Mouse (Mus musculus) kidney, postnatal 0 days (tissue): ENCODE measurements around the gene Serpine2. TPM values are rescaled to one million over a fixed set of nuclear protein-coding genes. Genes with fewer than 3 reads are reported as not detected.

ENCODE experiments used
- ATAC-seq: fragments of 200-750 bp; cut with Nextera tagmentation; replicated peaks from 2 replicates; pipeline ENCODE4 v1.8.0; 2017; ENCODE audit warnings: low read depth, moderate number of reproducible peaks, moderate TSS enrichment, moderate library complexity; ENCODE audit not compliant: low FRiP score
- DNase-seq: peaks from one replicate; pipeline ENCODE4 v3.0.0-alpha.2; 2016; ENCODE audit warnings: low spot score
- H3K27ac ChIP-seq: fragments of 300-500 bp; sonication (generic); 2 replicates; pipeline ENCODE4 v1.5.1; 2014; ENCODE audit warnings: mild to moderate bottlenecking
- H3K27me3 ChIP-seq: fragments of 300-500 bp; sonication (generic); 2 replicates; pipeline ENCODE4 v1.6.1; 2014; ENCODE audit warnings: low read length, mixed read lengths; ENCODE audit not compliant: insufficient read depth
- H3K36me3 ChIP-seq: fragments of 300-500 bp; sonication (generic); 2 replicates; pipeline ENCODE4 v1.6.1; 2014; ENCODE audit warnings: low read length, mixed read lengths; ENCODE audit not compliant: insufficient read depth
- H3K4me1 ChIP-seq: fragments of 300-500 bp; sonication (generic); replicated peaks from 2 replicates; pipeline ENCODE4 v1.6.1; 2014; ENCODE audit warnings: antibody characterized with exemption, low read length, mixed read lengths; ENCODE audit not compliant: insufficient read depth
- H3K4me2 ChIP-seq: fragments of 300-500 bp; sonication (generic); 2 replicates; pipeline ENCODE4 v1.6.1; 2014; ENCODE audit warnings: mild to moderate bottlenecking, low read length, moderate library complexity, mixed read lengths
- H3K4me3 ChIP-seq: fragments of 300-500 bp; sonication (generic); replicated peaks from 2 replicates; pipeline ENCODE4 v1.5.1; 2014; ENCODE audit warnings: low read depth, low read length
- H3K9ac ChIP-seq: fragments of 300-500 bp; sonication (generic); 2 replicates; pipeline ENCODE4 v1.6.1; 2014; ENCODE audit warnings: low read depth, low read length
- H3K9me3 ChIP-seq: fragments of 300-500 bp; sonication (generic); replicated peaks from 2 replicates; pipeline ENCODE4 v1.6.1; 2016; ENCODE audit warnings: low read length, inconsistent platforms, mixed read lengths
- CTCF ChIP-seq: IDR thresholded peaks from 2 replicates; pipeline ENCODE4 v1.5.1; 2016; ENCODE audit warnings: antibody characterized with exemption, low read depth, mild to moderate bottlenecking, moderate library complexity
- WGBS: fragments of 180-500 bp; shearing (Covaris S2); extraction: QIAGEN DNeasy Blood & Tissue Kit; methylation state at CpG from one replicate; pipeline ENCODE4 v1.1.7; 2014; 5-methylcytosine and 5-hydroxymethylcytosine counted together
- polyA plus RNA-seq: library from polyadenylated mRNA; unstranded; fragments of >200 nt; fragmentation: Nextera tagmentation; extraction: Ambion mirVana; gene quantifications from 2 replicates; pipeline ENCODE4 v1.2.1, GENCODE M21; 2015

The Serpine2 gene
- polyA plus RNA-seq, 1 experiment from 2014 or later = 203 TPM

- H3K36me3 ChIP-seq = peaks cover 4% of the 10 kb centered on the region; the same call in 1 of the 2 replicates
- no peak overlapping the region for H3K4me2 ChIP-seq
- H3K9ac ChIP-seq = no peak overlapping the region
- ATAC-seq (no peak), DNase-seq (no peak)
- no peaks in the 10 kb centered on the region for H3K4me1 ChIP-seq
- no peak for TF ChIP-seq CTCF
- 83% methylated on average over 4 of the region's 4 CpGs for WGBS
- H3K4me3 ChIP-seq = no peak overlapping the region
- H3K27me3 ChIP-seq = no peaks in the 10 kb centered on the region
- H3K27ac ChIP-seq = no peak overlapping the region
- no peaks in the 10 kb centered on the region for H3K9me3 ChIP-seq
Observed at GRCm38 (mm10) chr1:79774164-79774780, 86.7 kb downstream of the Serpine2 start.

- Histone ChIP-seq H3K27ac (no peak overlapping the region), H3K9me3 (no peaks in the 10 kb centered on the region), H3K9ac (no peak overlapping the region), H3K4me2 (no peak overlapping the region), H3K27me3 (no peaks in the 10 kb centered on the region), H3K36me3 (no peaks in the 10 kb centered on the region), H3K4me3 (no peak overlapping the region), H3K4me1 (no peaks in the 10 kb centered on the region)
- TF ChIP-seq CTCF = no peak
- ATAC-seq (no peak), DNase-seq (no peak)
- 45% methylated on average over 1 of the region's 1 CpGs for WGBS
Observed at GRCm38 (mm10) chr1:79768231-79768630, 92.7 kb downstream of the Serpine2 start.

- H3K4me3 ChIP-seq = no peak overlapping the region
- H3K4me2 ChIP-seq = no peak overlapping the region
- no peaks in the 10 kb centered on the region for H3K27me3 ChIP-seq
- H3K27ac ChIP-seq = no peak overlapping the region
- H3K4me1 ChIP-seq = no peaks in the 10 kb centered on the region; the same call in 1 of the 2 replicates
- H3K9me3 ChIP-seq = no peaks in the 10 kb centered on the region
- no peak for TF ChIP-seq CTCF
- 89% methylated on average over 1 of the region's 1 CpGs for WGBS
- H3K9ac ChIP-seq = no peak overlapping the region
- H3K36me3 ChIP-seq = no peaks in the 10 kb centered on the region
- no peak for ATAC-seq
- DNase-seq = no peak
Observed at GRCm38 (mm10) chr1:79764483-79764882, 96.5 kb downstream of the Serpine2 start.

GRCm38 (mm10) chr1:79764031-79764430, 96.9 kb downstream of the Serpine2 start:
- 93% methylated on average over 2 of the region's 2 CpGs for WGBS
- TF ChIP-seq CTCF = no peak
- H3K27ac ChIP-seq = no peak overlapping the region
- H3K4me2 ChIP-seq = no peak overlapping the region
- no peak overlapping the region for H3K9ac ChIP-seq
- ATAC-seq = no peak
- DNase-seq = no peak
- no peaks in the 10 kb centered on the region for H3K36me3 ChIP-seq
- no peak overlapping the region for H3K4me3 ChIP-seq
- no peaks in the 10 kb centered on the region for H3K27me3 ChIP-seq
- H3K9me3 ChIP-seq = no peaks in the 10 kb centered on the region
- no peaks in the 10 kb centered on the region; the same call in 1 of the 2 replicates for H3K4me1 ChIP-seq

- 0 out of 2 replicates have a peak overlapping the region, but pooled peaks have one; percentile 66 for H3K4me3 ChIP-seq
- no peaks in the 10 kb centered on the region; the same call in 1 of the 2 replicates for H3K4me1 ChIP-seq
- TF ChIP-seq CTCF = no peak
- 44% methylated on average over 16 of the region's 16 CpGs for WGBS
- H3K27me3 ChIP-seq = no peaks in the 10 kb centered on the region
- ATAC-seq = no peak
- DNase-seq = no peak
- H3K36me3 ChIP-seq = no peaks in the 10 kb centered on the region
- H3K27ac ChIP-seq = no peak overlapping the region
- H3K4me2 ChIP-seq = peak overlapping the region; percentile 63
- H3K9ac ChIP-seq = no peak overlapping the region
- H3K9me3 ChIP-seq = no peaks in the 10 kb centered on the region
Observed at GRCm38 (mm10) chr1:79762282-79763250, 98.4 kb downstream of the Serpine2 start.

- H3K9me3 ChIP-seq = no peaks in the 10 kb centered on the region
- H3K4me3 ChIP-seq = peak overlapping the region; percentile 66
- H3K9ac ChIP-seq = no peak overlapping the region
- H3K27ac ChIP-seq = no peak overlapping the region
- WGBS = under 1% methylated on average over 6 of the region's 6 CpGs
- H3K27me3 ChIP-seq = no peaks in the 10 kb centered on the region
- no peak for TF ChIP-seq CTCF
- H3K4me2 ChIP-seq = peak overlapping the region; percentile 63
- no peaks in the 10 kb centered on the region; the same call in 1 of the 2 replicates for H3K4me1 ChIP-seq
- ATAC-seq = peak; percentile 12
- no peaks in the 10 kb centered on the region for H3K36me3 ChIP-seq
- no peak for DNase-seq
Observed at GRCm38 (mm10) chr1:79761917-79762271, 99.1 kb downstream of the Serpine2 start.
